Mouse (Mus musculus) midbrain, embryonic 11.5 days (tissue): ENCODE data around the gene Sbsn. TPM values are rescaled to one million over a fixed set of nuclear protein-coding genes. Genes with fewer than 3 reads are reported as not detected.
A peak's percentile ranks its signal among the peaks of the same experiment; 100 is the strongest.

Source experiments
- ATAC-seq: fragments of 200-750 bp; cut with Nextera tagmentation; 2 replicates; pipeline ENCODE4 v1.8.0; 2017; ENCODE audit warnings: moderate TSS enrichment, moderate library complexity; ENCODE audit not compliant: low FRiP score
- DNase-seq: peaks from one replicate; pipeline ENCODE4 v3.0.0; 2015; ENCODE audit warnings: low spot score; ENCODE audit errors: missing footprints
- H3K27ac ChIP-seq: fragments of 300-500 bp; sonication (generic); 2 replicates; pipeline ENCODE4 v1.5.1; 2014; ENCODE audit warnings: low read depth, low read length
- H3K27me3 ChIP-seq: fragments of 300-500 bp; sonication (generic); 2 replicates; pipeline ENCODE4 v1.6.1; 2014; ENCODE audit warnings: mild to moderate bottlenecking, low read length, moderate library complexity, mixed read lengths; ENCODE audit not compliant: control insufficient read depth, insufficient read depth
- H3K36me3 ChIP-seq: fragments of 300-500 bp; sonication (generic); 2 replicates; pipeline ENCODE4 v1.6.1; 2014; ENCODE audit warnings: mild to moderate bottlenecking, low read length, moderate library complexity, mixed read lengths; ENCODE audit not compliant: control insufficient read depth, insufficient read depth
- H3K4me1 ChIP-seq: fragments of 300-500 bp; sonication (generic); 2 replicates; pipeline ENCODE4 v1.6.1; 2014; ENCODE audit warnings: low read length; ENCODE audit not compliant: control insufficient read depth, insufficient read depth
- H3K4me2 ChIP-seq: fragments of 300-500 bp; sonication (generic); 2 replicates; pipeline ENCODE4 v1.6.1; 2014; ENCODE audit warnings: mild to moderate bottlenecking, moderate library complexity
- H3K4me3 ChIP-seq: fragments of 300-500 bp; sonication (generic); 2 replicates; pipeline ENCODE4 v1.5.1; 2014; ENCODE audit warnings: low read depth, low read length
- H3K9ac ChIP-seq: fragments of 300-500 bp; sonication (generic); 2 replicates; pipeline ENCODE4 v1.6.1; 2014; ENCODE audit warnings: low read length
- H3K9me3 ChIP-seq: fragments of 300-500 bp; sonication (generic); 2 replicates; pipeline ENCODE4 v1.6.1; 2016; ENCODE audit warnings: low read length; ENCODE audit not compliant: control insufficient read depth
- WGBS: fragments of 180-500 bp; shearing (Covaris S2); extraction: QIAGEN DNeasy Blood & Tissue Kit; methylation state at CpG from one replicate; pipeline ENCODE4 v1.1.7; 2014; 5-methylcytosine and 5-hydroxymethylcytosine counted together
- polyA plus RNA-seq: library from polyadenylated mRNA; unstranded; fragments of >200 nt; fragmentation: Nextera tagmentation; extraction: Ambion mirVana; gene quantifications from 2 replicates; pipeline ENCODE4 v1.2.1, GENCODE M21; 2014

Sbsn gene
- 0.54 and 1.1 TPM in 2 replicates for polyA plus RNA-seq

DNA sequence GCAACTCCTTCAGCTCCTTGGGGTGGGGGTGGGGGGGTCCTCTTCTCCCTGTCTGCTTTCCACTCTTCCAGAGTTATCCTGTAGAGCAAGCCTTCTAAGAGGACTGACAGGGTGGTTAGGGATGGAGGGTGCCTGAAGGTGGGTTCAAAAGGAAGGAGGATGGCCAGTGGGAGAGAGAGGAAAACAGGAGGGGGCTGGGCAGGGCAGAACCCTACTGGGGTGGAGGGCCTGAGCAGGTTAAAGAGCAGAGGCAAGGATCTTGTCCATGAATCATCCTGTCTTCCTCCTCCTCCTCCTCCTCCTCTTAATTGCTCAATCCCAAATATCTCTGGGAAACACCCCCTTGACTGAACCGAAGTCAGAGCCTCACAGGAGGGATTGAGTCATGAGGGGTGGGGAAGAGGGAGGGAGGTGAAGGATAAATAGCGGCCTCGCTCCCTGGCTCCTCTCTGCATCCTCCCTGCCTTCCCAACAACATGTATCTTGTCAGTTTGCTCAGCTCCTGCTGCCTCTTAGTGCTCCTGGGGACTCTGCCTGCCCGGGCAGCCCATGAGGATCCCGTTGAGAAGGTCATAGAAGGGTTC lies at the start of gene Sbsn:
Gene Sbsn, plus strand, starts transcription at position 386 of the 584 bp plus-strand sequence.
- Histone ChIP-seq H3K9ac (no peak within 1 kb of the TSS), H3K27ac (no peak within 1 kb of the TSS), H3K4me1 (no peaks in the 10 kb centered on the region), H3K4me2 (no peak within 1 kb of the TSS), H3K27me3 (no peaks in the 10 kb centered on the region), H3K4me3 (no peak within 1 kb of the TSS), H3K9me3 (peaks cover 4% of the 10 kb centered on the region; the same call in 1 of the 2 replicates), H3K36me3 (no peaks in the 10 kb centered on the region)
- ATAC-seq = no peak
- WGBS = 71% methylated on average over 5 of the region's 5 CpGs
- peak; percentile 49 for DNase-seq

DNA sequence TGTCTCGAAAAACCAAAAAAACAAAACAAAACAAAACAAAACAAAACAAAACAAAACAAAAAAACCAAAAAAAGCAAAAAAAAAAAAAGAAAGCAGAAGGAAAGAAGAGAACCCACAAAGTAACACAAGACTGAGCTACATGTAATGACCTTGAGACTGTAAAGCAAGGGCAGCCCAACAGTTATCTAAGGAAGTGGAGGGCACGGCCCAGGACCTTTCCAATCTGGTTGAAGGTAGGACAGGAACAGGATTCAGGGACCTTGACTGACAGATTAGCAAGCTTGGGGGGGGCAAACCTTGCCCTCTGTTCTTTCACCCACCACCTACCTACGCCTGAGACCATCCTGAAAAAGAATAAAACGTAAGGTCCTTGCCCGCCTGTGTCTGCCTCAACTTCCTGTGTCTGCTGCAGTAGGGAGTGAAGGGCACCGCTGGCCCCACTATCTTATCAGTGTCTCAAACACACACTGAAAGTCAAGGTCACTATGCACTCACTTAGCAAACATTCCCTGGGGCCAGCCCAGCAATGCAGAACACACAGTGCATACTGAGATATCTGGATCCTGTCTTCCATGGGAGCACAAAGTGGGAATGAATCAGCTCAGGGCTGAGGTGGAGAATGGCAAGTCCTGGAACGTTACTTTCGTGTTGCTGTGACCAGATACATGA lies 44.9 kb upstream of the Sbsn start:
- Histone ChIP-seq H3K9ac (no peak overlapping the region), H3K27ac (no peak overlapping the region), H3K4me2 (no peak overlapping the region), H3K4me1 (no peaks in the 10 kb centered on the region), H3K9me3 (no peaks in the 10 kb centered on the region), H3K4me3 (no peak overlapping the region), H3K36me3 (no peaks in the 10 kb centered on the region), H3K27me3 (no peaks in the 10 kb centered on the region)
- no peak for ATAC-seq
- WGBS = 79% methylated on average over 8 of the region's 8 CpGs
- DNase-seq = no peak

DNA sequence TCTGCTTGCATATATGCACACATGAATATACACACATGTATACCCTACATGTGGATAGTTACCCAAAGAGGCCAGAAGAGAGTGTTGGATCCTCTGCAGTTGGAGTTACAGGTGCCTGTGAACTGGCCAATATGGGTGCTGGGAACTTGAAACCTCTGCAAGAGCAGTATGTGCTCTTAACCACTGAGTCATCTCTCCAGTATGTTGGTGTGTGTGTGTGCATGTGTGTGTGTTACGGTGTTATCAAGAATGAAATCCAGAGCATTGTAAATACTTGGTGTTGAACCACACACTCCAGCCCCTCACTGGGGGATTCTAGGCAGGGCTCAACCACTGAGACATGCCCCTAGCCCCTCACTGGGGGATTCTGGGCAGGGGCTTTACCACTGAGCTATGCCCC lies 43.8 kb upstream of the Sbsn start:
- Histone ChIP-seq H3K36me3 (no peaks in the 10 kb centered on the region), H3K4me1 (no peaks in the 10 kb centered on the region), H3K27me3 (no peaks in the 10 kb centered on the region), H3K9me3 (no peaks in the 10 kb centered on the region), H3K4me3 (no peak overlapping the region), H3K27ac (no peak overlapping the region), H3K9ac (no peak overlapping the region), H3K4me2 (no peak overlapping the region)
- WGBS = 87% methylated on average over 1 of the region's 1 CpGs
- DNase-seq (no peak), ATAC-seq (no peak)

DNA sequence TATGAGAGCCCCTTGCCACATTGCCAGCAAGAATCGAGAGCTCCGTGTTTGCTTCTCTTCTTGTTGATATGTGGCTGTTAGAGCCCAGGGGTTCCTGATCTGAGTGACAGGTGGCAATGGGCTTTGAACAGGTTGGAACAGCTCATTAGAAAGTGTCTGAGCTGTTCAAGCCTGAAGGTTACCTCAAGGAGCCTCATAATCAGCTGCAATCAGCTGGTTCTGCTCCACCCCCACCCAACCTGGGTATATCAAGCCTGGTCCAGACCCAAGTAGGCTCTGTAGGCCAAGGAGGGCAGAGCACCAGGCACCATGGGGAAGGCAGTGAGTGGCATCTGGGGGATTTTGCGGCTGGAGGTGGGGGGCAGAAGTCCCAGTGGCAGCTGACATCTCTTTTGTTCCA lies 39.3 kb upstream of the Sbsn start, which contains the start of gene Atp4a:
Gene Atp4a, plus strand, starts transcription at position 268 of the 400 bp plus-strand sequence.
- ATAC-seq (no peak), DNase-seq (no peak)
- Histone ChIP-seq H3K27ac (no peak within 1 kb of the TSS), H3K36me3 (no peaks in the 10 kb centered on the region), H3K4me1 (peaks cover 1% of the 10 kb centered on the region; the same call in 1 of the 2 replicates), H3K4me2 (no peak within 1 kb of the TSS), H3K27me3 (peaks cover 5% of the 10 kb centered on the region), H3K9ac (no peak within 1 kb of the TSS), H3K9me3 (no peaks in the 10 kb centered on the region), H3K4me3 (no peak within 1 kb of the TSS)
- WGBS = 85% methylated on average over 3 of the region's 3 CpGs

DNA sequence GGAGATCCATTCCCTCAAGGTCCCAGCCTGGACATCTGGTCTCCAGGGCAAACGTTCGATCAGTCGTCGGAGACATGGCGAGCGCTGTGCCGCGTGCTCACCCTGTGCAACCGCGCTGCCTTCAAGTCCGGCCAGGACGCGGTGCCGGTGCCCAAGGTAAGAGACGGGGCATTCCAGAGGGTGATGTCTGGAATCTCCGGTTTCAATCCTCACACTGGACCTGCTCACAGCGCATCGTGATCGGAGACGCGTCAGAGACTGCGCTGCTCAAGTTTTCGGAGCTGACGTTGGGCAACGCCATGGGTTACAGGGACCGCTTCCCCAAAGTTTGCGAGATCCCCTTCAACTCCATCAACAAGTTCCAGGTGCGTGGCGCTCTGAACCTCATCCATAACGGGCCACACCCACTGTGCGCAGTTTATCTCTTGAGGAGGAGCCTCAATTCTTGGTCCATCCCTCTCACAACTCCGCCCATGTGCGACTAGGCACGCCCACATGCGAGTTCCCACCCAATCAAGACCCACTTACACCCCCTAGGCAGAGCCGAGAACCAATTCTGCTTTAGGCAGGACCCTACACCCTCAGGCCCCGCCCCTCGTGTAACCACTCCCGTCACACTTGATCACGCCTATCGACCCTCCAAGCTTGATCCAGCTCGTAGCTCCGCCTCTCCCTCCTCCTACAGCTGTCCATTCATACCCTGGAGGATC lies 34.1 kb upstream of the Sbsn start:
- 2% methylated on average over 43 of the region's 43 CpGs for WGBS
- Histone ChIP-seq H3K27me3 (peaks cover 5% of the 10 kb centered on the region), H3K4me1 (peaks cover 7% of the 10 kb centered on the region), H3K27ac (no peak overlapping the region), H3K4me2 (peak overlapping the region; percentile 59), H3K9ac (peak overlapping the region; percentile 44), H3K9me3 (no peaks in the 10 kb centered on the region), H3K36me3 (no peaks in the 10 kb centered on the region), H3K4me3 (peak overlapping the region; percentile 30)
- peak; percentile 97 for DNase-seq
- peak; percentile 96 for ATAC-seq

DNA sequence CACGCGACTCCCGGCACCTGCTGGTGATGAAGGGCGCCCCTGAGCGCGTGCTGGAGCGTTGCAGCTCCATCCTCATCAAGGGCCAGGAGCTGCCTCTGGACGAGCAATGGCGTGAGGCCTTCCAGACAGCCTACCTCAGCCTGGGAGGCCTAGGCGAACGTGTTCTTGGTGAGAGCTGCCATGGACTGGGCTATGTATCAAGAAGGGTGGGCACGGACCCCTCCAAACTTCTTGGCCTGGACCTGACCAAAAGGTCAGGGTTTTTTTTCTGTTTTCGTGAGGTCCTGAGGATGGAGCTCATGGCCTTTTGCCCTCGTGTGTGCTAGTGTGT lies 33.6 kb upstream of the Sbsn start:
- peaks cover 5% of the 10 kb centered on the region for H3K27me3 ChIP-seq
- H3K4me1 ChIP-seq = peaks cover 7% of the 10 kb centered on the region
- DNase-seq (no peak), ATAC-seq (no peak)
- peak overlapping the region; percentile 30 for H3K4me3 ChIP-seq
- H3K9ac ChIP-seq = peak overlapping the region; percentile 44
- WGBS = 8% methylated on average over 14 of the region's 14 CpGs
- peak overlapping the region; percentile 59 for H3K4me2 ChIP-seq
- no peak overlapping the region for H3K27ac ChIP-seq
- H3K36me3 ChIP-seq = no peaks in the 10 kb centered on the region
- H3K9me3 ChIP-seq = no peaks in the 10 kb centered on the region

DNA sequence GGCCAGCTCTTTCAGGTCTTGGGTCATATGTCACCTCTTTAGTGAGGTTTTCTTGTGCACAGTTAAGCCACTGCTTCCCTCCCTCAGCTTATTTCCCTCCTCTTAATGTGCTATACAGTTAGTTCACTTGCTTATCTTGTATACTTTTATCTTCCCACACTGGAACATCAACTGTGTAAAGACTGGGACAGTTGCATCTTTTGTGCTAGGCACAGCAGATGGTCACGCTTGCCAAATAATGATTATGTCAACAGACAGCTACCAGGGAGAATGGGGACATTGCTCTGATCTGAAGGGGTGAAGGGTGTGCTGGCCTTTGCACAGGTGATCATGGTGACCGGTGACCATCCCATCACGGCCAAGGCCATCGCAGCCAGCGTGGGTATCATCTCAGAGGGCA lies 31.6 kb upstream of the Sbsn start:
- peaks cover 7% of the 10 kb centered on the region for H3K4me1 ChIP-seq
- H3K4me2 ChIP-seq = no peak overlapping the region
- H3K9me3 ChIP-seq = no peaks in the 10 kb centered on the region
- H3K27ac ChIP-seq = no peak overlapping the region
- H3K27me3 ChIP-seq = peaks cover 5% of the 10 kb centered on the region
- H3K4me3 ChIP-seq = no peak overlapping the region
- no peaks in the 10 kb centered on the region for H3K36me3 ChIP-seq
- ATAC-seq (no peak), DNase-seq (no peak)
- no peak overlapping the region for H3K9ac ChIP-seq
- WGBS = 93% methylated on average over 5 of the region's 5 CpGs

DNA sequence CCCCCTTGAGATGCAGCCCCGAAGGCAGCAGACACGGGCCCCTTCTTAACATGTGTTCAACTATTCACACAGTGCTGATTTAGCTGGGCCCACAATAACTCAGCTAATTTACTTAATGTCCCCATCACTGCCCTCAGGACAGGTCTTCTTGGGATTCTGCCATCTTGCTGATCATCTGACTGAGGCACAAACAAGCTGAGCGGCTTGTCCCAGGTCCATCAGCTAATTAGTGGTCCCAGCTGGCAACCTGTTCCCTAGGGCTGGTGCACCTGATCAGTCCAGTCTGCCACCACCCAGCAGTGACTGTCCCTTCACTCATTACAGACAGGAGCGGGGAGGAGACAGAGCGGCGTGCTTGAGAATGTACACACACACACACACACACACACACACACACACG lies 30.0 kb upstream of the Sbsn start:
- no peaks in the 10 kb centered on the region for H3K9me3 ChIP-seq
- no peak overlapping the region for H3K4me2 ChIP-seq
- H3K9ac ChIP-seq = no peak overlapping the region
- peaks cover 4% of the 10 kb centered on the region for H3K27me3 ChIP-seq
- H3K4me1 ChIP-seq = peaks cover 7% of the 10 kb centered on the region
- no peak for ATAC-seq
- no peaks in the 10 kb centered on the region for H3K36me3 ChIP-seq
- WGBS = 80% methylated on average over 7 of the region's 7 CpGs
- no peak overlapping the region for H3K27ac ChIP-seq
- H3K4me3 ChIP-seq = no peak overlapping the region
- no peak for DNase-seq

DNA sequence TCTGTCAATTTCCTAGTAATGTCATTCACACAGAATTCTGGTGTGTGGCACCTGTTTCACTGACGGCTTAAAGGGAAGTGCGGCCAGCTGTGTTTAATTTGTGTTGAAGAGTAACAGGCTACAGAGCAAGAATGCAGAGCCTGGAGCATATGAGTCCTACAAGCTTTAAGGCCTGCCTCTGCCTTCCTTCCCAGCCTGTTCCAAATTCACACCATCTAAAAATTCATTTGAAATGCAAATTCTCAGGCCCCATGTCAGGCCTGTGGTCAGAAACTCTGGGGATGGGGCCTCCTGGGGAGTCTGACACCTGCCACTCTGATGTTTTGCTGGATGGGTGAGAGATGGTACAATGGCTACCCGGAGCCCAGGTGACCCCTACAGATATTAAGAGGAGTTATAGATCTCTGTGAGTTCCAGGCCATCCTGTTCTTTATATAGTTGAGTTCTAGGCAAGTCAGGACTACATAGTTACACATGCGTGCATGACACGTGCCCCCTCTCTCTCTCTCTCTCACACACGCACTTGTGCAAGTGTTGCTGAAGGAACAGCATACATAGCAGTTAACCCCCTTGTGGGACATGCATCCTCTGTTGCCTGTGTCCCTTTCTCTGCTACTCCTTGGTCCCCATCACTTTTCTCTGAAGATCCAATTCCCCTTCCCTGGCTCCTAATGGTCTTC lies 27.9 kb upstream of the Sbsn start:
- DNase-seq (no peak), ATAC-seq (no peak)
- H3K27ac ChIP-seq = no peak overlapping the region
- no peaks in the 10 kb centered on the region for H3K36me3 ChIP-seq
- no peaks in the 10 kb centered on the region for H3K27me3 ChIP-seq
- no peak overlapping the region for H3K4me2 ChIP-seq
- no peak overlapping the region for H3K9ac ChIP-seq
- H3K9me3 ChIP-seq = no peaks in the 10 kb centered on the region
- 82% methylated on average over 6 of the region's 6 CpGs for WGBS
- H3K4me3 ChIP-seq = no peak overlapping the region
- H3K4me1 ChIP-seq = peaks cover 5% of the 10 kb centered on the region
